Mouse (Mus musculus) right cerebral cortex, postnatal 36 days (tissue): Measurements from ENCODE around the gene Ift80.
A peak's percentile ranks its signal among the peaks of the same experiment; 100 is the strongest.
"Not testable (repeated sequence)": the region's sequence is repeated elsewhere in the genome, so short reads cannot be mapped to it uniquely, and the experiment has no call there.

Source experiments
- DNase-seq, 2 experiments: peaks; one replicate each; pipeline ENCODE4 v3.0.0; 2022; ENCODE audit warnings: low spot score in 2 of 2, mixed read lengths in 1 of 2

The Ift80 gene

DNA sequence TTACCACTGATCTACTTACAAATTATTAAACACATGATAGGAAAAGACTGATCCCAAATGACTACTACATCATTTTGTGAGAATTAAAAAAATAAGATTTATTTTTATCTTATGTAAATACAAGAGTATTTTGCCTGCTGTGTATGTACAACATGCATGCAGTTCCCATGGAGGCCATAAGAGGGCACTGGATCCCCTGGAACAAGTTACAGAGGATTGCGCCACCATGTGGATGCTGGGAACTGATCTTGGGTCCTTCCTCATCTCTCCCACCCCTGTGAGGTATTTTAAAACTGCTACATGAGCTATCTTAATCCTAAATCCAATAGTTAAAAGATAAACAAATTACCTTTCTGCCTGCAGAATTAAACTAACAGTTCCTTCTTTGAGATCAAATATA, 68.9 kb downstream of the Ift80 start:
- no peak for DNase-seq

DNA sequence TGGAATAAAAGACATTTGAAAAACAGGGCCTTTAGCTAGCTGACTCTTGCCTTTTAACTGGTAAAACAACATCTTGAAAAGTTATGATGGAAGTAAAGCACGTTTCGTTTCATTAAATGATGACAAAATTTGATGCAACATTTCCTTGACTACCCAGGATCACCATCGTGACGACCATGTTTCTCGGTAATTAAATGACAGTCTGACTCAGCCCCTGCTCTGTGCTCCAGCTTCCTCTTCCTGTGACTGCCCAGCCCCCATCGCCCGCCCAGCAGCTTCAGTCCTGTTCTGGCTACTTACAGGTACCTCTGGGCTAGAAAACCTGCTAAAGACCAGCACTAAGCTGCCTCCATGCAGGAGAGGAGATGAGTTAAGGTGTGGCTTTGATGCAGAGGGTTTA, 70.1 kb downstream of the Ift80 start:
- DNase-seq = no peak

DNA sequence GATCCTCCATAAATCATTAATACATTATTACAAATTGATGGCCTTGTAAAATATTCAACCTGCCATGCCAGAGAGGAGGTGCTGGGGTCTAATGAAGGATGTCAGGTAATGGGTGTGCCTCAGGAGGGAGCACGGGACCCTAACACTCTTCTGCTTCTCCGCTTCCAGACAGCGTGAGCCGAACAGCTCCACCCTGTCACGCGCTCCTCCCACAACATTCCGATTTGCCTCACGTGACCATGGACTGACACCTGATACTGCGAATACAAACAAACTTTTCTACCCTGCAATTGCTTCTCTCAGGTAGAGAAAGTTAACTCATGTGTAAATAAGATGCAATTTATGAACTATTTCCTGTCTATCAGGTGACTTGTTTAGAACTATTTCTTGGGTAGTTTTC, 75.8 kb downstream of the Ift80 start:
- DNase-seq = no peak

- DNase-seq = no peak
Measured at GRCm38 (mm10) chr3:68907509-68907908, 96.9 kb downstream of the Ift80 start.

DNA sequence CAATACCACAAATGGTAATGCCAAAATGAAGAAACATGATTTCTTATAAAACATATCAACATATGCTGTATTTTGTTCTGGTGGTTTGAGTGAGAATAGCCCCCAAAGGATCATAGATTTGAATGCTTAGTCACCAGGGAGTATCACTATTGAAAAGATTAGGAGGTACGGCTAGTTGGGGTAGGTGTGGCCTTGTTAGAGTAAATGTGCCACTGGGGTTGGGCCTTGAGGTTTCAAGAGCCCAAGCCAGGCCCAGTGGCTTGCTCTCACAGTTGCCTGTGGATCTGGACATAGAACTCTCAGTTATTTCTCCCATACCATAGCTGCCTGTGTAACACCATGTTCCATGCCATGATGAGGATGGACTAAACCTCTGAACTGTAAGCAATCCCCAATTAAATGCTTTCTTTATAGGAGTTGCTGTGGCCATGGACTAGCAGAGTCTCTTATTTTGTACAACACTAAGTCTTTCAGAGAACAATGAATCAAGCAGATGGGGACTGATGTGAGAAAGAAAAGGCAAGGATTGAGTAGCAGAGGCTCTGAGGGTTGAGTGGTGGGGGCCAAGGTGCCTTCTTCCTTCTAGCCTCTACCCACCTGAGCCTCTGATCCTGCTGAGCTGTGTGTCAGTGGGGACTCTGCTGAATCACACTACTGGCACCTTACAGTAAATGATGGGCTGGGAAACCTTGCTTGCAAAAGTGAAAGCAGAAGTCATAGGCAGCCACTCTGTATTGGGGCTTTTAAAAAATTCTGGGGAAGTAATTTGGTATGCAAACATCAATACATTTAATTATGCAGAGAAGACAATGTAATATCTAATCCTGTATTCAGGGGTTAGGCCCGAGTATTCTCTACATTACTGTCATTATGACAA, 99.2 kb downstream of the Ift80 start:
- no peak for DNase-seq

DNA sequence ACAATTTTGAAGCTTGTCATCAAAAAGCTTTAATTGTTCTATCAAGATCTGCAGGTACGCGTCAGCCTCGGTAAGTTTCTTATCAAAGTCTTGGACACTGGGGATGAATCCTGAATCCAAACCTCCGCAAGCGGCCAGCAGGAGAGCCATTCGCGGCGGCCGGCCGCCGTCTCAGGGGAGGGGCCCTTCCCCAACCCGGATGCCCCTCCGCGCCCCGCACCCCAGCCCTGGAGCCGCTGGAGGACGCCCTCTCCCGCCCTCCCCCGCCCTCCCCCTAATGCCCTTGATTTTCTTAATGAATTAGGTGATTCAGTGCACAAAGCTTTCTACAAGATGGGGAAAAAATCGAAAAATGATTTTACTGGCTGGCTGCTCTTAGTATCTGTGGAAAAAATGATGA, 101.7 kb downstream of the Ift80 start:
- not testable (repeated sequence) for DNase-seq

- DNase-seq = no peak
Measured at GRCm38 (mm10) chr3:68897154-68897553, 107.2 kb downstream of the Ift80 start.

- DNase-seq = no peak
Measured at GRCm38 (mm10) chr3:68895426-68895825, 108.9 kb downstream of the Ift80 start.

- DNase-seq = no peak
Measured at GRCm38 (mm10) chr3:68886845-68887244, 117.5 kb downstream of the Ift80 start.

GRCm38 (mm10) chr3:68874079-68874478, 130.3 kb downstream of the Ift80 start:
- DNase-seq = no peak

GRCm38 (mm10) chr3:68870568-68870950, 133.8 kb downstream of the Ift80 start:
- no peak for DNase-seq

DNA sequence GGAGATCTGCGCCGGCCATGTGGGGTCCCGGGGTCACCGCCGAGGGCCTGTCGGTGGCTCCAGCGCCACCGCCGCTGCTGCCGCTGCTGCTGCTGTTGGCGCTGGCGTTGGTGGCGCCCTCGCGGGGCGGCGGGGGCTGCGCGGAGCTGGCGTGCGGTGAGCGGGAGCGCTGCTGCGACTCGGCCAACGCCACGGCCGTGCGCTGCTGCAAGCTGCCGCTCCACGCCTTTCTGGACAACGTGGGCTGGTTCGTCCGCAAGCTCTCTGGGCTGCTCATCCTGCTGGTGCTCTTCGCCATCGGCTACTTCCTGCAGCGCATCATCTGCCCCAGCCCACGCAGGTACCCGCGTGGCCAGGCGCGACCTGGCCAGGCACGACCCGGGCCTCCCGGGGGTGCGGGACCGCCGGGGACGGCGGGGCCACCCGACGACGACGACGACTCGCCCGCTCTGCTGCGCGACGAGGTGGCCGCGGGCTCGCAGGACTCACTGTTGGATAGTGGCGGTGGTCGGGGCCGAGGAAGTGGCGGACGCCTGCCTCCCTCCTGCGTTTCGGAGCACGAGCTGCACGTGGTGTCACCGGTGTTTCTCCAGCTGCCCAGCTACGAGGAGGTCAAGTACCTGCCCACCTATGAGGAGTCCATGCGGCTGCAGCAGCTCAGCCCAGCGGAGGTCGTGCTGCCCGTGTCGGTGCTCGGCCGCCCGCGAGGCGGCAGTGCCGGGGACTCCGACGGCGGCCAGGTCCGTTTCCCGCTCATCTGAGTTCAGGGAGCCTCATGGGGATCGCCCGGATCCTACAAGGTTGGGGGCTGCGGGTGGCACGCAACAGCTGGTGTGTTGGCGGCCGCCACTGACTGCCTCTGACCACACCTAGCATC, 134.4 kb downstream of the Ift80 start:
- DNase-seq = peak; percentile 16 to 18

GRCm38 (mm10) chr3:68869211-68869690, 135.1 kb downstream of the Ift80 start, which contains the start of gene 1110032F04Rik:
Gene 1110032F04Rik (plus strand): TSS chr3:68869586.
- peak; percentile 35 to 50 for DNase-seq

DNA sequence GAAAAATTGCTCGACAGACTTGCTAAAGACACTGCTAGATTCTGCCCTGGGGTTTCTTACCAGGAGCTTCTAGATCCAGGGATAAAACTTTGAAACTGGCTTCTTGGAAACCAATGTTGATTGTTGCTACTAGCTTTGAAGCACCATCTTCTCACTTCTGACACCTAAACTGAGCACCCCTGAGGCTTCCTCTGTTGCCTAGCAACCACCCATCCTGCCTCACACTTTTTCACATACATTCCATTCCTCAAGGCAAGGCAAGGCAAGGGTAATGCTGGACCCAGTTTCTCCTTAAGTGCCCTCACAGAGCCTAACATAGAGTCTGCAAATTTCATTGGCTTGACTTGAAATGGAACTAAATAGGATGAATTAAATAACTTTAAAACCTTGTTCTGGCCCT, 152.0 kb downstream of the Ift80 start:
- DNase-seq = no peak

- no peak for DNase-seq
Measured at GRCm38 (mm10) chr3:68848323-68848722, 156.0 kb downstream of the Ift80 start.

DNA sequence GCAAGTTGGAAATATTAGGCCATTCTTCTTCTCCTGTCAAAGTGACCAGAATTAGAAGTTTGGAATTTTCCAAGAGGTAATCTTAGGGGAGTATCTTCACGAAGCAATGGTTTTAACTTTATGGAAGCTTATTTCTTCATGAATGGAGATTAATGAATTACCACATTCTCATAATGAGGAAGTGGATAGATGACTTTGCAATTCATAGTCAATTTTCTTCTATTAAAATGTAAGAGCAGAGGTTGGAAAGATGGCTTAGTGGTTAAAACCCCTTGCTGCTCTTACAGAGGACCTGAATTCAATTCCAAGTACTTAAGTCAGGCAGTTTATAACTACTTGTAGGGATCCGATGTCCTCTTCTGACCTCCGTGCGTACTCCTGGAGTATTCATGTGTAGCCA, 160.3 kb downstream of the Ift80 start:
- DNase-seq = no peak
